Mouse (Mus musculus): Measurements from ENCODE around the gene Heatr6.
A peak's percentile ranks its signal among the peaks of the same experiment; 100 is the strongest.

The Heatr6 gene

DNA sequence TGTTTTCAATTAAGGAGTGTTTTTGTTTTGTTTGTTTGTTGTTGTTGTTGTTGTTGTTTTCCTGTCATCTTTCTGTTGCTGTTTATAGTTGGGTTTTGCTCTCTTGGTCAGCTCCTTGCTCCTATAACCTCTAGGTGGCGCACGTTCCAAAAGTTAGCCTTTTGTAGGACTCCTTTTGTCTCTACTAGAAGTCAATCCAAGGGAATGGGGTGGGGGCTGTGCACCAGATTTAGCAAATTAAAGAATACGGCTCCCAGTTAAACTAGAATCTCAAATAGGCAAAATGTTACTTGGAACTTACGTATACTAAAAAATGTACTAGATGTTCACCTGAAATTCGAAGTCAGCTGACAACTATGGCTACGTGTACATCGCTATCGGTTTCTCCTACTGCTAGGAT, 48.7 kb downstream of the Heatr6 start:
- DNase-seq (ENCODE audit: low spot score in 2 of 2), result no peak

DNA sequence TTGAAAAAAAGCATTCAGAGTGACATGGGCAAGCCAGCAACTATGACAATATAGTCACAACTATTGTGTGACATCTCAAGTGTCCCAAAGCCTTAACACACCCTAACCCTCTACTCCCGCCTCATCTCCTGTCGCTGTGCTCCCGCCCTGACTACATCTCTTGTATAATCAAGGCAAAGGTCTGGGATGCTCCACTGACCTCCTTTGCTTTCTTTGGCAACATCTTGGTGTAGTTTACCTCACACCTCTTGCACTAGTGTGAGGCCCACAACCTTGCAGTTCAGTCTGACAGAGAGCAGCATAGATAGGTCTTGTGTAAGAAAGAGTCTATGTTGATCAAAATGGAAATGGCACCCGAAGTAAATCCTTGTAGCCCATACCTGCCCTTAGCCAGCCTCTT, 49.1 kb downstream of the Heatr6 start:
- DNase-seq (ENCODE audit: low spot score in 2 of 2), result no peak

DNA sequence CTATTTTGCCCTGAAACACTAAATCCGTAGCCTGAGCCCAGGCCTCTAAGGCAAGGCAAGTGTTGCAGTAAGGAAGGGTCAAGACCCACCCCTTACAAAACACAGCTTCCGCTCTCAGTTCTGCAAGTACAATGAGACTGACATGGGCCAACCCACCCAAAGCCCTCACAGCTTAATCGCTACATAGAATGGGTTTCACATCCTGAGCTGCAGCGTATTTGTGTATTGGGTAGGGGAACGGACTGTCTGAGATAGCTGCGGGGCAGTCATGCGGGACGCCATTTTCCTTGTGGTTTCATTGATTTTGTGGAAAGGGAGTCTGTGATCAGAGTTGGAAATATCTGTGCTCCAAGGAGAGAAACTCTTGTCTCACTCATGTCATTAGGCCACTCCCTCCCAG, 56.9 kb downstream of the Heatr6 start:
- no peak for DNase-seq (ENCODE audit: low spot score in 2 of 2)

DNA sequence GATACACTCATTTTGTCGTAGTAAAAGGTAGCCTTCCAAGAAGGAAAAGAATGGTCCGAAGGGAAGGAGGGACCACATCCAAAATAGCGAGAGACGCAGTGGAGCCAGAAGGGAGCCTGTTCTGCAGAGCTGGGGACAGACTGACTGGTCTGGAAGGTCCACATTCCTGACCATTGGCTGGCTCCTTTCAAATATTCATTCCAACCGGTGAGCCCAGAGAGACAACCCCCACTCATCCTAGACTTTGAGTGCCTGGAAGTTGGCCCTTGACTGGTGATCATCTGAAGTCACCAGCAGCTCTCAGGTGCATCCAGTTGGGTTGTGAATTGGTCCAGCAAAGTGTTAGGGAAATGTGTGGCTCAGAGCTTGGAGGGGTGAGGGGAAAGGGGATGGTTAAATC, 61.7 kb downstream of the Heatr6 start:
- DNase-seq (ENCODE audit: low spot score in 2 of 2), result no peak

DNA sequence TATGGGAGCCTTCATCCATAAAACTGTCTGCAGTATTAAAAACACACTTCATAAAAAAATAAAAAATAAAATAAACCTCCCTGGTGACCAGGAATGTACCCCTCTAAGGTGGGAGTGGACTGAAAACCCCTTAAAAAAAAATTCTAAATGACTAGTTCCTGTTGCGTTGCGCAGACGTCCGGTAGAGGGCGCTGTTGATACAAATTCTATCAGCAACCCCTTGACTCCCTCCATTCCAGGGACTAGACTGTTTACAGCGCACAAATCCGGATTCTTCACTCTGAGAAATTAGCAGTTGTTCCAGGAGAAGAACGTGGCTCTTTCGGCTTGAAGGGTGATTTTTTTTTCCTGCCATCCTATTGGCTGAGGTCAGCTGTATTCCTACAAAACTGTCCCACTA, 62.1 kb downstream of the Heatr6 start:
- DNase-seq (ENCODE audit: low spot score in 2 of 2), result peak; percentile 37 to 61

DNA sequence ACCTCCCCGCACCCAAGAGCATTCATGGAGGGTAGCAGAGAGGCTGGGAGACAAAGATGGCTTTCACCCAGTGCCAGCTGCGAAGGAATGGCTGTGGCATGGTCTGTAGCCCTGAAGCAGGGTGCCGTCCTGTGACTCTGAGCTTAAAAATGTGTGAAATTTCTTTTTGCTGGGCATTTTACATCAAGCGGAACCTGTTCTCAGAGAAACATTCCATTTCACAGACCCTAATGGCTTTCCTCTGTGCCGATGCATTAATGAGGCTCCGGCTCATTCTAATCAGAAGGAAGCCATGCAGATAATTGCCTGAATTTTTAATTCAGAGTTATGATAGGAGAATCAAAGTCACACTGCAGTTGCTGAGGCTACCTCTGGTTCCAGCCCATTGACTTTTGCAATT, 63.6 kb downstream of the Heatr6 start:
- DNase-seq (ENCODE audit: low spot score in 2 of 2), result no peak

DNA sequence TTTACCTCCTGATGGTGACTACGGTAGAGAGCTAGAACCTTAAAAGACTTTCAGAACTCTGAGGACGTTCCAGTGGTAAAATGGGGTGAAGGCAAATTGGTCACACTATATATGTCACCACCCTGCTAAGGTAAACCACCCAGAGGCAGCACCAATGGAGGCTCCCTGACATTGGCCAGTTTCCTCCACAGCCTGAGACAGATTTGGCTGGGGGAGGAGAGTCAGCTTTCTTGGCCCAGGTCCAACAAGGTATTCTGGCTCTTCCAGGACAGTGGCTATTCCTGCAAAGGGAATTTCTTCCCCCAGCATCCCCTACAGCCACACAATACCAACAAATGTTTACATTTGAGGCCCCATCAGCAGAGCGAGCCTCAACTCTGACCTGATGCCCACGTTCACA, 64.5 kb downstream of the Heatr6 start:
- DNase-seq (ENCODE audit: low spot score in 2 of 2), result no peak

DNA sequence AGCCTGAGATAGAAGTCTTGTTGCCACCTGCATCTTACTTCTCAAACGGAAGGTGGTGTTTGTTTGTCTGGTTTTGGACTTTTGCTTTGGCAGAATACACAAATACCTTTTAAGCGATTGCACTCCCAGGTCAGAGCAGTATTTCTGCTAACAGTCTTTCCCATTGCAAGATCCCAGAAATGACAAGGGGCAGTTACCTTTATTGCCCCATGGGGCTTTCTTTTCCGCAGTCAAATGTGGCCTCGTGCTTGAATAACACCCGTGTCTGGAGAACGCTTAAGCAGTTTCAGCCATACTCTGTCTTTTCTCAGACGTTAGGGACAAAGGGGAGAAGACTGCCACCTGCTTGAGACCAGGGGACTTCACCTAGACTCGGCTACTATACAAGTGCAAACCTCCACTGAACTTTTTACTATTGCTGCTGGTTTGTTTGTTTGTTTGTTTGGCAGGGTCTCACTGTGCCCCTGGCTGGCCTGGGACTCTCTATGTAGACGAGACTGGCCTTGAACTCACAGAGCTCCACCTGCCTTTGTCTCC, 65.2 kb downstream of the Heatr6 start:
- no peak for DNase-seq (ENCODE audit: low spot score in 2 of 2)

DNA sequence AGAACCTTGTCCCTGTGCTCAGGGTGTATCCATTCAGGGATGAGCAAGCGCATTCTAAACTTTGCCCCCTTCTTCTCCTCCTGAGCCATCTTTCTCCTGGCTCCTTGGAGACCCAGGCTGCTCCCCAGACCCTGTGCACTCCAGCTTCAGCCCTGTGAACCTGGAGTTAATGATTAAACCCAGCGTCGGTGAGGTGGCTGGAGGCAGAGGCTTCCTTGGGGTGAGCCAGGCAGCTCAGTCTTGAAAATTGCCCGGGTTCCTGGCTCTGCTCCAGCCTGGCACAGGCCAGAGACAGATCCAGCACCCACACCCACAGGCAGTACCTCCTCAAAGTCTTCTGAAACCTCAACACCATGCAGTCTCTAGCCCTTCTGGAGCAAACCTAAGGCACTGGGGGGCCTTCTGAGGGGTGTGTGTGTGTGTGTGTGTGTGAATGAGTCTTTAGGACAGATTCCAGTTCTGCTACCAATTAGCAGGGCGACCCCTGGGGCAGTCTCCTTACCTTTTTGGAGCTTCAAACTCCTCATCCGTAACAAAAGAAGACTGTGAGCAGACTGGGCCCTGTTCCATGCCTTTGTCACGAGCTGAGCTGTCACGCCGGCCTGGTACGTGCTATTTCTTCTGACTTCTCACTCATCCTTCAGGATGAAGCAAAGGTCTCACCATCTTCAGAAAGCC, 66.4 kb downstream of the Heatr6 start:
- no peak for DNase-seq (ENCODE audit: low spot score in 2 of 2)

DNA sequence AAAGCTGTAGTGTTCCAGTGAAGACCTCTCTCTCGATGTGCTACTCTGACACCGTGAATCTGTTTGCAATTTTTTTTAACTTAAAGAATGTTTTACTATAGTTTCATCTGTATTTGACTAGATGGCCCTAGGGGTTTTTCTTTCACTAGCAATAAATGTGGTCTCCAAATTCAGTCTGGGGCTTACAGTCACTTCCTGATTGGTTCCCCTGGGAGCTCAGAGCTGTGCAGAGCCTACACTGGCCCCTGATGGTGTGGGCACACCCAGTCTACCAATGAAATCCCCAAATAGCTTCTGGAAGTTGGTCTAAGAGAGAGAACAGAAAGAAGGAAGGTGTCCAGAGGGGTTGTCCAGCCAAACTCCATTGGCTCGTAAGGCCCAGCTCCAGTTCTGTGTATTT, 72.6 kb downstream of the Heatr6 start:
- no peak for DNase-seq (ENCODE audit: low spot score in 2 of 2)

DNA sequence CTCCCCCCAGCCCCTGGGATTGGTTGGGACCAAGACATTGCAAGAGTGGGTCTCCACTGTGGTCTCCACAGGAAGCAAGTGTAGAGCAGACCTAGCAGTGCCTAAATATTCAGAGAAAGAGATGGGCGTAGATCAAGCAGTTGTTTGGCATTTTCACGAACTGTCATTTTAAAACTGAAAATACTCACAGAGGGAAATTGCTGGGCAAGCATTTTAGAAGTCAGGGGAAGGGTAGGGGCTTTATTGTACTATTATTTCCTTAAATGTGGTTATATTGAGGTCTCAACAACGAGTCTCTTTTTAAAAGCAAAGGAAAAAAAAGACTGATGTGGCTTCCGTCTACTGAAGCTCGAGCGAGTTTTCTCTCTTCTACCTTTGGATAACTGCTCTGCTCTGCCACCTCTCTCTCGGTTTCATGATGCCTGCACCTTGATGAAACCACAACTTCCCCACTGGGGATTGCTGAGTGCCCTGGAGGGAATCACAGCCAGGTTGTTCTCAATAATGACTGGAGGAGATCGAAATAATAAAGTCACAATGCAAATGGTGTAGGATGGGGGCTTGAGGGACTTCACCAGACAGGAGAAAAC, 75.2 kb downstream of the Heatr6 start:
- DNase-seq (ENCODE audit: low spot score in 2 of 2), result no peak

DNA sequence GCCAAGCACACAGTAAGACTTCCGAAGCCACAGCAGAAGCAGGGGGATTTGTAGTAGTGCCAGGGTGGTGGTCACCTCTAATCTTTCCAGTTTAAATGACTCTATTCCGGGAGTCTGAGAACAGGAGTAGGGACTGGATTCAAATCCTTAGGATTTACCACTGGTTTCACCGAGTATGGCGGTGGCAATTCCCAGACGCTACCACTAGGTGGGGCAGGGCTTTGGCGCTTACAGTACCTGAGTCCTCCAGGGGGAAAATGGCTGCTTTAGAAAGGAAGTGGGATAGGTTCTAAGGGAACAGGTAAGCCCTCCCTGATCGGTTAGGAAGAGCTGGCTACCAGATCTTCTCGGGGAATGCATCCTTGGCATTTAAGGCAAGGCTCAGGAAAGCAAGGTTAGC, 78.9 kb downstream of the Heatr6 start:
- DNase-seq (ENCODE audit: low spot score in 2 of 2), result no peak
